Mouse (Mus musculus) midbrain, embryonic 13.5 days (tissue): ENCODE results near the gene Adgrl2. TPM values are rescaled to one million over a fixed set of nuclear protein-coding genes. Genes with fewer than 3 reads are reported as not detected.

ENCODE experiments used
- ATAC-seq: fragments of 200-750 bp; cut with Nextera tagmentation; 2 replicates; pipeline ENCODE4 v1.8.0; 2017; ENCODE audit warnings: mild to moderate bottlenecking, moderate TSS enrichment, moderate library complexity
- H3K27ac ChIP-seq: fragments of 300-500 bp; sonication (generic); 2 replicates; pipeline ENCODE4 v1.5.1; 2015; ENCODE audit warnings: inconsistent platforms, mild to moderate bottlenecking, moderate library complexity
- H3K27me3 ChIP-seq: fragments of 300-500 bp; sonication (generic); 2 replicates; pipeline ENCODE4 v1.6.1; 2015; ENCODE audit warnings: mild to moderate bottlenecking, inconsistent platforms
- H3K36me3 ChIP-seq: fragments of 300-500 bp; sonication (generic); 2 replicates; pipeline ENCODE4 v1.6.1; 2015; ENCODE audit warnings: mild to moderate bottlenecking, inconsistent platforms
- H3K4me1 ChIP-seq: fragments of 300-500 bp; sonication (generic); replicated peaks from 2 replicates; pipeline ENCODE4 v1.6.1; 2015; ENCODE audit warnings: inconsistent platforms
- H3K4me2 ChIP-seq: fragments of 300-500 bp; sonication (generic); replicated peaks from 2 replicates; pipeline ENCODE4 v1.6.1; 2015; ENCODE audit warnings: moderate library complexity, mild to moderate bottlenecking, inconsistent platforms
- H3K4me3 ChIP-seq: fragments of 300-500 bp; sonication (generic); replicated peaks from 2 replicates; pipeline ENCODE4 v1.5.1; 2015; ENCODE audit warnings: mild to moderate bottlenecking, inconsistent platforms
- H3K9ac ChIP-seq: fragments of 300-500 bp; sonication (generic); replicated peaks from 2 replicates; pipeline ENCODE4 v1.6.1; 2015; ENCODE audit warnings: mild to moderate bottlenecking, inconsistent platforms
- H3K9me3 ChIP-seq: fragments of 300-500 bp; sonication (generic); 2 replicates; pipeline ENCODE4 v1.6.1; 2016; ENCODE audit warnings: mild to moderate bottlenecking, inconsistent platforms
- WGBS: fragments of 180-500 bp; shearing (Covaris S2); methylation state at CpG from one replicate; pipeline ENCODE4 v1.1.7; 2015; 5-methylcytosine and 5-hydroxymethylcytosine counted together
- polyA plus RNA-seq: library from polyadenylated mRNA; unstranded; fragments of >200 nt; fragmentation: Nextera tagmentation; extraction: Ambion mirVana; gene quantifications from 2 replicates; pipeline ENCODE4 v1.2.1, GENCODE M21; 2015

The Adgrl2 gene
- polyA plus RNA-seq, 1 experiment from 2014 or later, result 125 TPM

DNA sequence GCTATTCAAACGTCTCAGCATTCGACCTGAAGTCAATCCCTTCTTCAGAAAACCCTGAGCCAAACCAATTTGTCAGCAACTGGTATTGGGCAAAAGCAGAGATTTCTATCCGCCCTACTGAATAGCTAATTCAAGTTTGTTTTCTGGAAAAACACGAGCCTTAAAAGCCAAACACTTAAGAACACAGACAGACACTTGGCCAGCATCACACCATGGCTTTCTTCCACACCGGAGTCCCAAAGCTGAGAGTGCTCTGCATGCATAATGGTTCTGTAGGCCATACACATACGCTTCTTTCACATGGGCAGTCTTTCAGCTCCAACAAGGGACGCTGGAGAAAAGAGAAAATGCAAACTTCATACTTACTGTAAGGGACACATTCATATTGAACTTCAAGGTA lies 125.1 kb downstream of the Adgrl2 start:
- 71% methylated on average over 7 of the region's 7 CpGs for WGBS
- H3K9me3 ChIP-seq, result no peaks in the 10 kb centered on the region
- no peak overlapping the region for H3K4me3 ChIP-seq
- H3K27ac ChIP-seq, result no peak overlapping the region
- no peaks in the 10 kb centered on the region for H3K36me3 ChIP-seq
- H3K4me1 ChIP-seq, result peaks cover 20% of the 10 kb centered on the region
- no peak for ATAC-seq
- no peak overlapping the region for H3K9ac ChIP-seq
- H3K4me2 ChIP-seq, result no peak overlapping the region
- no peaks in the 10 kb centered on the region for H3K27me3 ChIP-seq

DNA sequence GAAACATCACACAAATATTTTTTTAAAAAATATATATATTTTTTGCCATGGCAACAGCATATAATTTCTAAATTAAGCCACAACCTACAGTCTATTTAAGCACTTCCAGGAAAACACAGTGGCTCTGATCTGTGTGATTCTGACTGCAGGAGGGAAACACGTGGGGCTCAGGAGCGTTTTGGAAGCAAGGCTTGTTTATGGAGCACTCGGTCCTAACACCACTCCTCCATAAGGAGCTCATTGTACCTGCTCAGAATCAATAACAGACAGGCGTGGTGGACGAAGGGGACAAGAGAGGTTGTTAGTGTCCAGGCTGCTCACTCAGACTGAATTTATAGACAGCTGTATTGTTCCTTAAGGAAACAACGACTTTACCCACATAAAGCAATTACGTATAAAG lies 128.5 kb downstream of the Adgrl2 start:
- peaks cover 11% of the 10 kb centered on the region for H3K36me3 ChIP-seq
- H3K27me3 ChIP-seq, result no peaks in the 10 kb centered on the region
- H3K9me3 ChIP-seq, result no peaks in the 10 kb centered on the region
- no peak overlapping the region for H3K4me2 ChIP-seq
- no peak for ATAC-seq
- WGBS, result 55% methylated on average over 7 of the region's 7 CpGs
- H3K9ac ChIP-seq, result no peak overlapping the region
- 0 out of 2 replicates have a peak overlapping the region, but pooled peaks have one; percentile 19 for H3K27ac ChIP-seq
- no peak overlapping the region for H3K4me3 ChIP-seq
- H3K4me1 ChIP-seq, result peaks cover 6% of the 10 kb centered on the region; the same call in 1 of the 2 replicates

DNA sequence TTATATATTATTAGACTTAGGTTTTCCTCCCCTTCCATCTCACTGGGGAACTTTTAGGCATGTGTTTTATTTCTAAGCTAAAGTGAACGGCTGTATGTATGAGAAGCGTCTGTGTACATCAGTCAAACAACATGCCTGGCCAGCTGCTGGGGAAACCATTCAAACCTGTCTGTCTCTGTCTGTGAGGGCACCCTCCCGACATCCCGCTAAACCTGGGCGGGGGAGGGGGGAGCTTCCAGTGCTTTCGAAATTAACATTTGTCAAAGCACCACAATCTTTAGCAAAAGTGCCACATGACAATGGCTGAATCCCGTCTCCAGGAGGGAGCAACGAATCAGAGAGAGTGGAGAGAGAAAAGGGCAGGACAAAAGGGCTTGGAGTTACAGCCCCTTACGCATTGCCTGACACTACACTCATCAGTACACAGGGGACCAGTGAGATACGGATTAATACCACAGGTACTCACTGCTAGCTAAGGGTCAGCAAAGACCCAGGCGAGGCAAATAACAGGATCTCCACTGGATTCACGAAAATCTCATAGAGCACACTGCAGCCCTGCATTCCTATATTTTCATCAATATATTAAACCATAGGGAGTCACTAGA lies 135.9 kb downstream of the Adgrl2 start:
- Histone ChIP-seq H3K4me3 (peak overlapping the region; percentile 24), H3K4me1 (peaks cover 26% of the 10 kb centered on the region), H3K36me3 (peaks cover 30% of the 10 kb centered on the region), H3K27ac (peak overlapping the region; percentile 39; the same call in 1 of the 2 replicates), H3K4me2 (peak overlapping the region; percentile 53), H3K9ac (peak overlapping the region; percentile 46), H3K9me3 (no peaks in the 10 kb centered on the region), H3K27me3 (no peaks in the 10 kb centered on the region)
- ATAC-seq, result peak; percentile 61
- WGBS, result 5% methylated on average over 12 of the region's 12 CpGs

DNA sequence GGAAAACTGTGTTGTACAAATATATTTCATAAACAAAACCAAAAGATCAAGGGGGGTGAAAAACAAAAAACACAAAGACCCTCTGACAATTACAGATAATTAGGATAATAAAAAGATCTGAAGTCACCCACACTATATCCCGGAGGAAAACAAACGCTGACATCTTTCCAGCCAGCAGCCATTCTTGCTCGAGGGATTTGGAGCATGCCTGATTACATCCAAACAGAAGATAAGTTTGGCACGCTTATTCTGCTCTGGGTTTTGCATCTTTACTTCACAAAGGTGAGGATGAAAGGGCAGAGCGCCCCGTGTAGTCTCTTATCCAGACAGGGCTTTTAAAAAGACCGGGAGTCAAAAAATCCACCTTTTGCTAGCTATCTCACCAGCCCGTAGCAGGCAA lies 137.0 kb downstream of the Adgrl2 start:
- peaks cover 25% of the 10 kb centered on the region for H3K36me3 ChIP-seq
- ATAC-seq, result no peak
- 6% methylated on average over 8 of the region's 8 CpGs for WGBS
- H3K4me2 ChIP-seq, result peak overlapping the region; percentile 38
- H3K27ac ChIP-seq, result no peak overlapping the region
- H3K4me1 ChIP-seq, result peaks cover 26% of the 10 kb centered on the region
- peak overlapping the region; percentile 25 for H3K9ac ChIP-seq
- H3K27me3 ChIP-seq, result no peaks in the 10 kb centered on the region
- no peaks in the 10 kb centered on the region for H3K9me3 ChIP-seq
- H3K4me3 ChIP-seq, result no peak overlapping the region

DNA sequence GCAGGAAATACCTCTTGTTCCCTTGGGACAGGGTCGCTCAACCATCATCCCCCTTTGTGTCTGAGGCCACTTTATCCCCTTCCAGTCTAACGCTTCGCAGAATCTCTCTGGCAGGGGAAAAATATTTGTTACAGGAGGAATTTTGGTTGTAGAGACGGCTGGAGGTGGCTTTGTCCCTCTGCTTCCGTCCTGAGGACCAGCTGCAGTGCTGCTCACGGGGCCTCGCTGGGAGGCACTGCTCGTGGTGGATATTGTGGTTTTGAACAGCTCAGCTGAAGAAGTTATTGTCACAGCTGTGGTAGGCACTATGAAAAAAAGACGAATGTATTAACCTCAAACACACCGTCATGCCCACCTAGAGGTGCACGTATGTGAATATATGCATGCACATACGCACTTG lies 137.8 kb downstream of the Adgrl2 start:
- Histone ChIP-seq H3K9me3 (no peaks in the 10 kb centered on the region), H3K27me3 (no peaks in the 10 kb centered on the region), H3K36me3 (peaks cover 24% of the 10 kb centered on the region), H3K4me2 (no peak overlapping the region), H3K4me1 (peaks cover 26% of the 10 kb centered on the region), H3K27ac (no peak overlapping the region), H3K4me3 (no peak overlapping the region), H3K9ac (no peak overlapping the region)
- ATAC-seq, result no peak
- 33% methylated on average over 12 of the region's 12 CpGs for WGBS

DNA sequence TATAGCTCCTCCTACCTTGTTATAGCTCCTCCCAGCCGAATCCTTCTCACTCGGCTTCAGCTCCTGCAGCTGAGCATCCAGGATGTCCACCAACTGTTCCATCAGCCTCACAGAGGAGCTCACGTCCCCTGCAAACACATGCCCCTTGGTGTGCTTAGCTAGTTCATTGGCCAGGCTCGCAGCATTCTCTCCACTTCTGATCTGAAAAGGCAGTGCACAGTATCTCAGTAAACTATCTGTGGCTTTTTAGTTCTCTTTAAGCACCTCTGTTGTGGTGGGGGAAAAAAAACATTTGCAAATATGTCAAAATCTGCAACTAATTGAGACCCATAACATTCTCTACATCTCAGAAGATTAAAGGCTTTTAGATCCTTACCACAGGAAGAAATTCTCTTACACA lies 139.5 kb downstream of the Adgrl2 start:
- peaks cover 33% of the 10 kb centered on the region for H3K36me3 ChIP-seq
- no peaks in the 10 kb centered on the region for H3K27me3 ChIP-seq
- H3K4me3 ChIP-seq, result no peak overlapping the region
- peaks cover 26% of the 10 kb centered on the region for H3K4me1 ChIP-seq
- 88% methylated on average over 4 of the region's 4 CpGs for WGBS
- no peak overlapping the region for H3K4me2 ChIP-seq
- H3K9me3 ChIP-seq, result no peaks in the 10 kb centered on the region
- H3K9ac ChIP-seq, result no peak overlapping the region
- ATAC-seq, result no peak
- H3K27ac ChIP-seq, result no peak overlapping the region; the same call in 1 of the 2 replicates

DNA sequence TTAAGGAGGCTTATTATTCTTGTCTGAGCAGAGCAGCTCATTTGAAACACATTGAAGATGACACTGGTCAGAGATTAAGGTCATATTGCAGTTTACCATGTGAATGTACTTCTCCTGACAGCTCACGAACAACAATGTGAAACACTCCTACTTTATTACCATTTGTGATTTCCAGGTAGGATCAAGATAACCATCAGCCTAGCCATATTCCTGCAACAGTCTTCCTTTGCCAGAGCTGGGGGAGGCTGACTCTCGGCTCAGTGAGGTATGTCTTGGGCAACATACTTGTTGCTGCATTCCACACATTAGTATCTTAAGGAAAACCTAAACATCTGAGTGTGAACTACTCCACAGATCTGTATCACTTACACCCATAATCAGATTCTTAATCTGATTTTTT lies 142.0 kb downstream of the Adgrl2 start:
- Histone ChIP-seq H3K4me2 (no peak overlapping the region), H3K27ac (no peak overlapping the region), H3K36me3 (peaks cover 45% of the 10 kb centered on the region), H3K9ac (no peak overlapping the region), H3K27me3 (no peaks in the 10 kb centered on the region), H3K4me3 (no peak overlapping the region), H3K4me1 (peaks cover 10% of the 10 kb centered on the region), H3K9me3 (no peaks in the 10 kb centered on the region)
- WGBS, result 80% methylated on average over 2 of the region's 2 CpGs
- no peak for ATAC-seq

DNA sequence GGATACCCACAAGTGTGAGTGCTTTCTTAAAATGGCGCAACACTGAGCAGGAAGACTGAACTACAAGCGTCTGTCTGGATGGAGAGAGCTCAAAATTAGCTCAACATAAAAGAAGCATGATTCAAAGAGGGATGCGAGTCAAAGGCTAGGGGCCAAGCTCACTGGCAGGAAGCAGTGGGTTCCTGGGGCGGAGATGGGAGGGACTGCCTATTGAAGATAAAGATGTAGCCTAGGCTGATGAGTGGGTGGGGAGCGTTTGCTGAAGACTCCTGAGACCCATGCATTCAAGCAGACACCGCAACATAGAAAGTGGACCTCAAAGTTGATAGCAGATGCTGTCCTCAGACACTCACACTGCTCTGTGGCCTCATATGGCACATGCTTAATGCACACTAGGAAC lies 146.2 kb downstream of the Adgrl2 start:
- H3K4me1 ChIP-seq, result peaks cover 21% of the 10 kb centered on the region
- H3K4me3 ChIP-seq, result no peak overlapping the region
- no peak for ATAC-seq
- H3K9ac ChIP-seq, result no peak overlapping the region
- H3K4me2 ChIP-seq, result no peak overlapping the region
- no peaks in the 10 kb centered on the region for H3K9me3 ChIP-seq
- no peaks in the 10 kb centered on the region for H3K27me3 ChIP-seq
- WGBS, result 87% methylated on average over 6 of the region's 6 CpGs
- H3K27ac ChIP-seq, result no peak overlapping the region
- H3K36me3 ChIP-seq, result peaks cover 26% of the 10 kb centered on the region

DNA sequence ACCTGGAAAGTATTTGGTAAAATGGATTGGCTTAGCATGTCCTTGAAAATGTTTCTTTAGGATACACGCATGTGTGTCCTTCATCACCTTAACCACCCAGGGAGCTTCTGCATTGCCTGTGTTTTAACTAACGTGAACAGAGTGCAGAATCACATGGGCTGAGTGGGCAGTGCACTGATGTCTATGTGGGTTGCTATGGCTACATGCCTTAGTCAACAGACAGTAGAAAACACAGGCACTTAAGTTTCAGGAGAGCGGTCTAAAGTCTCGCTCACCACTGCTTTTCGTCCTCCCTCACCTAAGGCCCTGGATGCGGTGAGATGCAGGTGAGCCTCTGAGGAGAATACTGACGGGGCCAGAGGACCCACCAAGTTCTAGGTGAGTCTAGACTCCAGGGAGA lies 147.8 kb downstream of the Adgrl2 start:
- Histone ChIP-seq H3K9me3 (no peaks in the 10 kb centered on the region), H3K36me3 (peaks cover 27% of the 10 kb centered on the region), H3K4me3 (no peak overlapping the region), H3K4me1 (peaks cover 37% of the 10 kb centered on the region), H3K27me3 (no peaks in the 10 kb centered on the region), H3K4me2 (no peak overlapping the region), H3K9ac (no peak overlapping the region), H3K27ac (no peak overlapping the region)
- 0 out of 2 replicates have a peak, but pooled peaks have one; percentile 25 for ATAC-seq
- 74% methylated on average over 7 of the region's 7 CpGs for WGBS

DNA sequence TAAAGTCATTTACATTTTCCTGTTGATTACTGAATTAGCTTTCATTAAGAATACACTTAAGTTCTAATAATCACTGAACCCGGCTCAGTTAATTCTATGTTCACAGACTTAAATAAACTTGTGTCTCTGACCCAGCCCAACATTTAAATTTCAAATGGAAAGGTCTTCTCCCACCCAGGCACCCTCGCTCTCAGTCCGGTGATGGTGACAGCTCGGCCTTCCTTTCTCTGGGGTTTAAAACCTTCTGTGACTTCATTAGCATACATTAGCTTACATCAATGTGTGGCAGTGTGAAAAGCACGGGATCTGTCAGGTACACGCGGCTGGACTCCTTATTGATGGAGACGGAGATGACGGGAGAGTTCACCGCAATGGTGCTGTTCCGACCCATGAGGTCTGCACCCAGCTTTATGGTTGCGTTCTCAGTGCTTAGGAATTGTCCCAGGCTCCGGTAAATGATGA lies 151.5 kb downstream of the Adgrl2 start:
- no peak overlapping the region for H3K9ac ChIP-seq
- H3K4me1 ChIP-seq, result peaks cover 37% of the 10 kb centered on the region
- H3K36me3 ChIP-seq, result peaks cover 43% of the 10 kb centered on the region
- no peaks in the 10 kb centered on the region for H3K27me3 ChIP-seq
- H3K27ac ChIP-seq, result peak overlapping the region; percentile 26; the same call in 1 of the 2 replicates
- WGBS, result 30% methylated on average over 13 of the region's 13 CpGs
- H3K4me2 ChIP-seq, result 0 out of 2 replicates have a peak overlapping the region, but pooled peaks have one; percentile 7
- H3K9me3 ChIP-seq, result no peaks in the 10 kb centered on the region
- ATAC-seq, result peak; percentile 73
- no peak overlapping the region for H3K4me3 ChIP-seq

DNA sequence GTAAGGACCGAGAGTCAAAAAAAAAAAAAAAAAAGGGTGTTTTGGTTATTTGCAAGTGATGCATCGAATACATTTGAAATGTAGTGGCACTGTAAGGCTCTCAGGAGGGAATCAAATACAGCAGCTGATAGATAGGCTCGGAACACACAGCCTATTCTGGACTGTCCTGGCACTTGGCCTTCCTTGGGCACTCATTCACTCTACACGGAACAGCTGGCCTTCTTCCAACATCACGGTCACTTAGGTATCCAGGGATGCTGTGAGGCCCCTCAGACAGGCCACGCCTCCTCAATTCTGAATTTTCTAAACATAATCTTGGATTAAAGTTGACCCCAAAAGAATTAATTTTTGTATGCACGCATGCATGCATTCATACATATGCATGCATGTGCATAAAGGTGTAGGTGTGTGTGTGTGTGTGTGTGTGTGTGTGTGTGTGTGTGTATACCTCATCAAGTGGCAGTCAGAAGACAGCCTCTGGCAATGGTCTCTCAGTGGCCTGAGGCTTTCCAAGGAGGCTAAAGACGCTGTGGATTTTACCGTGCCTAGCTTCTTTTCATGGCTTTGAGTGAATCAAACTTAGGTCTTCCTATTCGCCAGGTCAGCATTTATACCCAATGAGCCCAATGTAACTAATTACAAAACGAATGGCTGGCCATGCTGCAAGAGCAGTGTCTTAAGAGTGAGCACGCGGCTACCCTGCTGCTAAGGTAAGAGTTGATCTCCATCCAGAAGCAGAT lies 152.1 kb downstream of the Adgrl2 start:
- peak; percentile 71 for ATAC-seq
- Histone ChIP-seq H3K36me3 (peaks cover 44% of the 10 kb centered on the region), H3K27me3 (no peaks in the 10 kb centered on the region), H3K4me3 (no peak overlapping the region), H3K27ac (peak overlapping the region; percentile 39; the same call in 1 of the 2 replicates), H3K4me1 (peaks cover 37% of the 10 kb centered on the region), H3K4me2 (no peak overlapping the region), H3K9ac (no peak overlapping the region), H3K9me3 (no peaks in the 10 kb centered on the region)
- WGBS, result 57% methylated on average over 13 of the region's 13 CpGs

DNA sequence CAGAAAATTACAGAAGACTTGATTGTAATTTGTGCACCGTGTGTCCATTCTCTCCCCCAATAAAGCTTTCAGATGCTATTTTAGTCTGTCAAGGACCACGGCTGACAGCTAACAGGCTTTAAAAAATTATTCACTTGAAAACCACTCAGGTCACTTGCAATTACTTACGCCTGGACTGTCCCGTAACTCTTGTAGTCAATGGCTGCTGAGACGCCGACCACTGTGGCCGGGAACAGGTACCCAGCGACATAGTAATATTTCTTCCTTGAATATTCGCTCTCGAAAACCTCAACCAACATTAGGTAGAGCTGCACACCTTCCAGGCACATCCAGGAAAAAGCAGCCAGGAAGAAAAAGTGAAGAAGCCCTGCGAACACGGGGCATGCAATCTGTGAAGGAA lies 155.2 kb downstream of the Adgrl2 start:
- peaks cover 29% of the 10 kb centered on the region for H3K4me1 ChIP-seq
- WGBS, result 88% methylated on average over 12 of the region's 12 CpGs
- no peak overlapping the region for H3K4me3 ChIP-seq
- H3K27me3 ChIP-seq, result no peaks in the 10 kb centered on the region
- H3K36me3 ChIP-seq, result peaks cover 53% of the 10 kb centered on the region
- H3K27ac ChIP-seq, result no peak overlapping the region
- no peak for ATAC-seq
- no peaks in the 10 kb centered on the region for H3K9me3 ChIP-seq
- H3K9ac ChIP-seq, result no peak overlapping the region
- no peak overlapping the region for H3K4me2 ChIP-seq
